In the genomic region with DNA sequence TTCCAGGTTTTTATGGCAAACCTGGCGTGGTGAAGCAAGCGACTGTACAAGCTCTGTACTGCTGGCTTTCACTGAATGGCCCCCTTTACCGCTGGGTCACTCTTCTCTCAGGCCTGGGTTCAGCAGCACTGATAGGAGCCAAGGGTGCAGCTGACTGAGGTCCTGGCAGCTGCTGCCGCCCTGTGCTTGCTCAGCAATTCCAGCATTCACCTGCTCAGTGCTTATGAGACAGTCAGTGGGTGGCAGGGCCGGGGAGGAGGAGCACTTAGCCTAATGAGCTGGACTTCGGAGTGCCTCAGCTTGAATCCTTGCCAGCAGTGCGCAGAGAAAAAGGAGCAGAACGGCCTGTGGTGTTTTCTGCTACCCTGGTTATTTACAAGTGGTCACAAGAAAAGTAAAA, we compare ENCODE assay signal across 7 mouse cellular contexts.
DNase-seq lines count a peak whose midpoint lies in the region; ATAC-seq and TF ChIP-seq lines count a peak whose summit lies in the region.

No protein-coding gene starts in this region.

- H3K27me3 ChIP-seq in limb, embryonic 13.5 days, result no peaks in the 10 kb centered on the region
- H3K27me3 ChIP-seq in limb, embryonic 10.5 days (ENCODE audit: low read depth, poor library complexity, severe bottlenecking), result no peaks in the 10 kb centered on the region
- no peaks in the 10 kb centered on the region for H3K27me3 ChIP-seq in lung, embryonic 16.5 days (ENCODE audit: control insufficient read depth, insufficient read depth, low read depth, low read length)

- peaks cover 16% of the 10 kb centered on the region for H3K4me1 ChIP-seq in limb, embryonic 13.5 days
- 0 out of 2 replicates have a peak, but pooled peaks cover 3% of the 10 kb centered on the region for H3K4me1 ChIP-seq in limb, embryonic 10.5 days
- no peaks in the 10 kb centered on the region; the same call in 1 of the 2 replicates for H3K4me1 ChIP-seq in bone marrow, adult 2 months (ENCODE audit: control insufficient read depth, insufficient read depth, low read length)
- H3K4me1 ChIP-seq in lung, embryonic 16.5 days (replicated peaks; ENCODE audit: control insufficient read depth, insufficient read depth, low read length), result 0 out of 2 replicates have a peak, but pooled peaks cover 3% of the 10 kb centered on the region

- no peak overlapping the region; the same call in 1 of the 2 replicates for H3K27ac ChIP-seq in limb, embryonic 13.5 days
- no peak overlapping the region for H3K27ac ChIP-seq in limb, embryonic 10.5 days
- 0 out of 2 replicates have a peak overlapping the region, but pooled peaks have one; percentile 20 for H3K27ac ChIP-seq in bone marrow, adult 2 months (ENCODE audit: control insufficient read depth, insufficient read depth, low read depth, low read length, poor library complexity)
- H3K27ac ChIP-seq in lung, embryonic 16.5 days (ENCODE audit: low read length), result no peak overlapping the region

- peak; percentile 64 for ATAC-seq in limb, embryonic 13.5 days (ENCODE audit: low FRiP score, low read depth)
- peak; percentile 82 for ATAC-seq in lung, embryonic 16.5 days (ENCODE audit: low read depth)

- H3K4me3 ChIP-seq in limb, embryonic 13.5 days, result no peak overlapping the region
- H3K4me3 ChIP-seq in limb, embryonic 10.5 days, result no peak overlapping the region
- H3K4me3 ChIP-seq in bone marrow, adult 2 months (replicated peaks; ENCODE audit: control insufficient read depth, low read depth, low read length), result no peak overlapping the region
- H3K4me3 ChIP-seq in lung, embryonic 16.5 days (ENCODE audit: low read length), result no peak overlapping the region

- no peak for TF ChIP-seq CTCF in bone marrow, adult 2 months (IDR thresholded peaks at IDR 0.05; ENCODE audit: control insufficient read depth, insufficient read depth, low read length)

- DNase-seq in limb, embryonic 10.5 days (ENCODE audit: low spot score), result no peak
- DNase-seq in gastrocnemius, postnatal 25 days, result peak; percentile 53
- no peak for DNase-seq in spleen, adult 18-20 months
- DNase-seq in layer of hippocampus, postnatal 14 days (ENCODE audit: low spot score in 2 of 2), result no peak

- no peak for TF ChIP-seq POLR2A in bone marrow, adult 2 months (IDR thresholded peaks at IDR 0.05; ENCODE audit: borderline replicate concordance, control insufficient read depth, low read depth, low read length)

- no peak overlapping the region for H3K4me2 ChIP-seq in limb, embryonic 13.5 days (replicated peaks)
- H3K4me2 ChIP-seq in lung, embryonic 16.5 days (ENCODE audit: low read depth, low read length), result no peak overlapping the region

- H3K9me3 ChIP-seq in limb, embryonic 13.5 days, result no peaks in the 10 kb centered on the region
- H3K9me3 ChIP-seq in limb, embryonic 10.5 days (replicated peaks), result no peaks in the 10 kb centered on the region
- H3K9me3 ChIP-seq in lung, embryonic 16.5 days (ENCODE audit: control insufficient read depth, low read length), result no peaks in the 10 kb centered on the region

- no peaks in the 10 kb centered on the region for H3K36me3 ChIP-seq in limb, embryonic 13.5 days
- no peaks in the 10 kb centered on the region for H3K36me3 ChIP-seq in limb, embryonic 10.5 days
- no peaks in the 10 kb centered on the region for H3K36me3 ChIP-seq in lung, embryonic 16.5 days (ENCODE audit: control insufficient read depth, insufficient read depth, low read length)

- WGBS in limb, embryonic 13.5 days, result 26% methylated on average over 8 of the region's 8 CpGs
- WGBS in limb, embryonic 10.5 days, result 64% methylated on average over 8 of the region's 8 CpGs
- WGBS in bone marrow, adult 2 months, result 67% methylated on average over 8 of the region's 8 CpGs
- WGBS in lung, embryonic 16.5 days, result 37% methylated on average over 8 of the region's 8 CpGs

- H3K9ac ChIP-seq in limb, embryonic 13.5 days, result no peak overlapping the region
- no peak overlapping the region for H3K9ac ChIP-seq in lung, embryonic 16.5 days (ENCODE audit: low read length)
